Mouse (Mus musculus): ENCODE measurements around the gene Fnbp1.

- TF ChIP-seq GATA1 (IDR thresholded peaks at IDR 0.05; ENCODE audit: low read length) (no peak), TAL1 (IDR thresholded peaks at IDR 0.05; ENCODE audit: low read length) (no peak)
These were observed 47.8 kb upstream of the Fnbp1 start for GRCm38 (mm10) chr2:31189654-31190053.

Measured in erythroblast, embryonic 14.5 days (primary cell).